Mouse (Mus musculus) Patski (cell line): ENCODE data around the gene Nfatc3. TPM values are rescaled to one million over a fixed set of nuclear protein-coding genes. Genes with fewer than 3 reads are reported as not detected.

ENCODE experiments used
- ATAC-seq: fragments of 100-300 bp; one replicate; pipeline ENCODE4 v1.8.0; 2021
- CTCF ChIA-PET: fragments of 350-600 bp; sonication (Branson Sonifier 250); formaldehyde crosslinking; loops from one replicate; lab custom pipeline; 2022; ENCODE audit warnings: inconsistent platforms; lab: Charles Lee
- POLR2A ChIA-PET: fragments of 350-600 bp; sonication (Branson Sonifier 250); formaldehyde crosslinking; loops from one replicate; lab custom pipeline; 2022; ENCODE audit warnings: antibody characterized with exemption, inconsistent platforms; lab: Charles Lee
- DNase-seq: peaks from one replicate; pipeline ENCODE4 v3.0.0-alpha.2; 2011; ENCODE audit warnings: low read depth, low spot score
- H3K27me3 ChIP-seq: fragments of 371-371 bp; one replicate; pipeline ENCODE4 v1.5.1; 2021
- CTCF ChIP-seq: fragments of 100-300 bp; IDR thresholded peaks from one replicate; pipeline ENCODE4 v1.5.1; 2021
- in situ Hi-C: fragments of 300-500 bp; cut with MboI; formaldehyde crosslinking; loops from 3 replicates; pipeline ENCODE4 v1.11.1; 2018; ENCODE audit warnings: low pct_unique_long_range_greater_than_20kb, mixed read lengths
- polyA plus RNA-seq: library from polyadenylated mRNA; unstranded; gene quantifications from one replicate; pipeline ENCODE4 v1.2.3, GENCODE M21; 2021

The Nfatc3 gene
- polyA plus RNA-seq, 1 experiment from 2014 or later, result 33.5 TPM

DNA sequence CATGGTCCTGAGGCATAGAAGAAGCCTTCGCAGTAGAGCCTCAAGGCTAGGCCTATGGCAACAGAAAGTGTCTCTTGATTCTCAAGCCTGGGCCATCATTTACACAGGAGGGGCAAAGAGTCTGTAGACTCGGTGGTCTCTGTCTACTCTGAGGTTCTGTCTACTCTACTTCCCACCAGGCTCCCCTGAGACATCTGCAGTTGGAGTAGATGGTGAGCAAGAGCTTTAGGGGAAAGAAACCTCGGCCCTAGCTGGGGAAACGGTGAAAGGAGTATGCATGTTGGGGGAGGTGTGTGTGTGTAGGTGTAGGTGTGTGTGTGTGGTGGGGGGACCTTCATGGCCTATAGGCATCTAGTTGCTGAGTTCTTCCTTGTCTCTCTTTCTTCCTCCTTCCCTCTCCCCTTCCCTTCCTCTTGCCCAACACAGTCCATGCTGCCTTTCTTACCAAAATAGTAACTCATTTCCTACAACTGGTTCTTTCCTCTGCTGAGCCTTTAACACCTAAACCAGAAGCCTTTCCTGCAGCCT lies 2.1 kb upstream of the Nfatc3 start:
- CTCF ChIA-PET, result interaction anchor here (1.2 kb wide), 1 partner anchor 12 kb away, joined by 3 read pairs; no protein-coding TSS in a partner anchor
- ATAC-seq, result no peak
- in situ Hi-C loops, result no loop called here
- POLR2A ChIA-PET, result interaction anchor here (1.8 kb wide), 1 partner anchor 13 kb away, joined by 4 read pairs; no protein-coding TSS in a partner anchor
- no peaks in the 10 kb centered on the region for H3K27me3 ChIP-seq
- TF ChIP-seq CTCF, result no peak
- no peak for DNase-seq

DNA sequence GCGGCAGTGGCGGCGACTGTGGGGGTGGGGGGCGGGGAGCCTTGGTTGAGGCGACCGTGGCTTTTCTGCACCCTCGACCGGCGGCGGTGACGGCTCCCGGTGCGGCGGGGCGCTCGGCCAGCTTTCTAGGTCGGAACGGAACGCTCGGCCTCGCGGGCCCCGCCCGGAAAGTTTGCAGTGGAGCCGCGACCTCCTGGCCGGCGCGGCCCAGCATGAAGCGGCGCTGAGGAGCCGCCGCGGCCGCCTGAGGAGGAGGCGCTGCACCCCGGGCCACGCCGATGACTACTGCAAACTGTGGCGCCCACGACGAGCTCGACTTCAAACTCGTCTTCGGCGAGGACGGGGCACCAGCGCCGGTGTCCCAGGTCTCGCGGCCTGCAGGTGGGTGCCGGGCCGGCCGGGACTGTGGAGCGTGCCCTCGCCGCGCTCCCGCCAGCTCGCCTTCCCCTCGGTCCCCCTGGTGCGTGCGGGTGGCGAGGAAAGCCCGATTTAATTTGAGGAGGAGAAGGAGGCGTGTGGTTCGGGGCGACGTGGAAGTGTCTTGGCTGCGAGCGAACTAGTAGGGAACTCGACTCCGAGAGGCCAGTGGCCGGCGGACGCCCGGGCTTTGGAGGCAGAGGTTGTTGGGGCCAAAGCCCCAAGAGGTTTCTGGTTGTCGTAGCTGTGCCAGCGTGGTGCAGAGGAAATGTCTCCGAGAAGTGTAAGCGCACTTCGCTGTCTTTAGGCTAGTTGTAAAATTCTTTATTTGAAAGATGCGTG lies 1.2 kb downstream of the Nfatc3 start:
- no peak for TF ChIP-seq CTCF
- ChIA-PET POLR2A (interaction anchor here (0.5 to 1.4 kb wide), 4 partner anchors 8 to 89 kb away, joined by 3 to 5 read pairs (median 3); no protein-coding TSS in a partner anchor), CTCF (interaction anchor here (0.9 to 2.7 kb wide), 2 partner anchors 10 to 29 kb away, joined by 3 to 8 read pairs; no protein-coding TSS in a partner anchor)
- no peaks in the 10 kb centered on the region for H3K27me3 ChIP-seq
- in situ Hi-C loops, result no loop called here
- DNase-seq (no peak), ATAC-seq (peak; percentile 46)

DNA sequence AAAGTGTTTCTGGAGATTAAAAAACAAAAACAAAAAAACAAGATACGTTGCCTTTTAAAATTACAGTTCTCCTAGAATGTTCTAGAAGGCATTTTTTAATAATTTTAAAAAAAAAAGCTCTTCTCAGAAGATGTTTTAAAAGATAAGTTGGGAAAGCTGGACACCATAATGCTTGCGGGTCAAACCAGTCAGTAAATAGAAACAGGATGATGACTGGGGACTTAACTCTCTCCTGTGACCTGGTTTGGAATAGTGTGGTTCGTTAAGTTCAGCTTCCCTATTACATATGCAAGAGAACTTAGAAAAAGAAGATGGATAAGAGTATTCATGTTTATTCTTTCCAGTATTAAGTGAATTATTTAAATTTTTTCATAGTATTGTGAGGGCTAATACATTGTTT lies 1.9 kb downstream of the Nfatc3 start:
- no peak for TF ChIP-seq CTCF
- ChIA-PET CTCF (interaction anchor here (0.9 to 2.7 kb wide), 3 partner anchors 9 to 28 kb away, joined by 3 to 8 read pairs (median 3); no protein-coding TSS in a partner anchor), POLR2A (no interaction called here)
- DNase-seq (no peak), ATAC-seq (no peak)
- in situ Hi-C loops, result no loop called here
- no peaks in the 10 kb centered on the region for H3K27me3 ChIP-seq

DNA sequence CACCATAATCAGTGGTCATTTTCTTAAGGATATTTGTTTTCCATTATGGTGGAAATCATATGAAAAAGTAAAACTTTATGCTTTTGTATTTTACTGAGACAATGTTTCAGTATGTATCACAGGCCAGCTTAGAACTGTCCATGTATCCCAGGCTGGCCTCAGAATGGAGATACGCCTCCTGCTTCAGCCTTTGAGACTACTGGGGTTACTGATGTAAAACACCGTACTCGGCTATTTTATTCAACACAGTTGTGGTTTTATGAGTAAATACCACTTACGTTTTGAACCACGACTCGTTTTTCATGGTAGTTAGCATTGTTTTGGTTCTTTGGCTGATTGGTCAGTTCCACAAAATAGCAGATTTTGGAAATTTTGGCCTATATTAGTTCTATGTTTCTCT lies 3.0 kb downstream of the Nfatc3 start:
- TF ChIP-seq CTCF, result no peak
- CTCF ChIA-PET, result interaction anchor here (1.0 kb wide), 1 partner anchor 8 kb away, joined by 3 read pairs; no protein-coding TSS in a partner anchor
- no peak for DNase-seq
- in situ Hi-C loops, result no loop called here
- ATAC-seq, result no peak
- no peaks in the 10 kb centered on the region for H3K27me3 ChIP-seq
- POLR2A ChIA-PET, result no interaction called here

DNA sequence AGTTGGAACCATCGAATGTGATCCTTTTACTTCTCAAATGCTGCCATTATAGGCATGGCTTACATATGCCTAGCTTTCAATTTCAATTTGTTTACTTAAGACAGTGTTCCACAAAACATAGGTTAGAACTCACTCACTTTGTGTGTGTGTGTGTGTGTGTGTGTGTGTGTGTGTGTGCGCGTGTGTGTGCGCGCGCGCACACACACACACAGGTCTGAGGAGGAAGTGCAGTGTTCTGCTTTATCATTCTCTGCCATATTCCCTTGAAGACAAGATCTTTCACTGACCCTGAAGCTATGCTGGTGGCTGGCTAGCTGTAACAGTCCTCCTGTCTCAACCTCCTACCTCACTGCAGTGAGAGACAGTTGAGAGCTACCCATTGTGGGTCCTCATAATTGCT lies 4.4 kb downstream of the Nfatc3 start:
- no peak for TF ChIP-seq CTCF
- no peaks in the 10 kb centered on the region for H3K27me3 ChIP-seq
- no peak for DNase-seq
- ATAC-seq, result no peak
- in situ Hi-C loops, result no loop called here
- CTCF ChIA-PET, result interaction anchor here (1.0 kb wide), 1 partner anchor 9 kb away, joined by 5 read pairs; no protein-coding TSS in a partner anchor
- POLR2A ChIA-PET, result interaction anchor here (0.7 kb wide), 1 partner anchor 34 kb away, joined by 3 read pairs; no protein-coding TSS in a partner anchor

DNA sequence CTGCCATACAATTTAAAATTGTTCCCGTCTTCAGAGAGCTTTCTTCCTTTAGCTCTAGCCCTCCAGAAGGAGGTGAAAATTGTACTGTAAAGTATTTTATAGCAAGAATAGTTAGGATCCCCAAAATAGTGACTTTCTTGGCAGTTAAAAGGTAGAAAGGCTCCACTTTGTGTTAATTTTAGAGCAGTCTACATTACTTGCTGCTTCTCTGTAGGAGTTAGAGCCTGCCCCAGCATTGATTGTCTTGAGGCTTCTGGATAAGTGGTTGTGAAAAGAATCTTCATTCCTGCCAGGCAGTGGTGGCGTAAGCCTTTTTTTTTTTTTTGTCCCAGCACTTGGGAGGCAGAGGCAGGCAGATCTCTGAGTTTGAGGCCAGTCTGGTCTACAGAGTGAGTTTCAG lies 8.1 kb downstream of the Nfatc3 start:
- no peak for DNase-seq
- TF ChIP-seq CTCF, result no peak
- ATAC-seq, result no peak
- H3K27me3 ChIP-seq, result no peaks in the 10 kb centered on the region
- ChIA-PET CTCF (no interaction called here), POLR2A (no interaction called here)
- in situ Hi-C loops, result no loop called here

DNA sequence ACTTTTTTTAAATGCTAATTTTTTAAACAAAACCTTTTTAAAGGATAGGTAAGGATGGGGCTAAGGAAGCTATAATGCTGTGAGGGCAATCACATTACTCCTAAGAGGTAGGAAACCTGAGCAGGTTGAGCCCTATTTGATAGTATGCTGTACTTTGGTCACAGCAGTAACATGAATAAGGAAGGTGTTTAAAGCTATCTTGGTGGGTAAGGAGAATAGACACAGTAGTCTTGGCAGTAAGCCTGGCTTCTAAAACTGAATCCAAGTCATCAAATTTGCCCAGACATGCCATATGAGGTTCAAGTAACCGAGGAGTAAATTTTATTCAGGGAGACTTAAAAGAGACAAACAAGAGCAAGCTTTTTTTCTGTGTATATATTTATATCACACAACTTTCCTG lies 10.9 kb downstream of the Nfatc3 start:
- no peaks in the 10 kb centered on the region for H3K27me3 ChIP-seq
- in situ Hi-C loops, result no loop called here
- POLR2A ChIA-PET, result interaction anchor here (0.9 kb wide), 1 partner anchor 113 kb away, joined by 3 read pairs; no protein-coding TSS in a partner anchor
- DNase-seq, result no peak
- no peak for TF ChIP-seq CTCF
- no peak for ATAC-seq
- CTCF ChIA-PET, result interaction anchor here (0.9 to 1.6 kb wide), 4 partner anchors 8 to 15 kb away, joined by 3 to 8 read pairs (median 4); partner anchors contain the start of gene Nfatc3

DNA sequence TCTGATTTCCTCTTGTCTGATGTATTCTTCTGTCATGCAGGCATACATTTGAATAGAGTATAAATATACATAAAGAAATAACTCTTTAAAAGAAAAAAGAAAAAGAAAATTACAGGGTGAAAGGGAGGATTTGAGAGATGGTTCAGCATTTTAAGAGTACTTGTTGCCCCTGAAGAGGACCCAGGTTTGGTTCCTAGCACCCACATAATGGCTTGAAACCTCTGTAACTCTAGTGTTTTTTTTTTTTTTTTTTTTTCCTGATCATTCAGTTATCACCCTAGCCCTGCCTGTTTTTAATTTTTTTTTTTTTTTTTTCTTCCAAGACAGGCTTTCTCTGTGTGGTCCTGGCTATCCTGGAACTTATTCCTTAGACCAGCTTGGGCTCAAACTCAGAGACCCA lies 13.5 kb downstream of the Nfatc3 start:
- CTCF ChIA-PET, result interaction anchor here (1.5 kb wide), 1 partner anchor 10 kb away, joined by 5 read pairs; no protein-coding TSS in a partner anchor
- no peaks in the 10 kb centered on the region for H3K27me3 ChIP-seq
- ATAC-seq, result no peak
- POLR2A ChIA-PET, result no interaction called here
- DNase-seq, result no peak
- TF ChIP-seq CTCF, result no peak
- in situ Hi-C loops, result no loop called here

DNA sequence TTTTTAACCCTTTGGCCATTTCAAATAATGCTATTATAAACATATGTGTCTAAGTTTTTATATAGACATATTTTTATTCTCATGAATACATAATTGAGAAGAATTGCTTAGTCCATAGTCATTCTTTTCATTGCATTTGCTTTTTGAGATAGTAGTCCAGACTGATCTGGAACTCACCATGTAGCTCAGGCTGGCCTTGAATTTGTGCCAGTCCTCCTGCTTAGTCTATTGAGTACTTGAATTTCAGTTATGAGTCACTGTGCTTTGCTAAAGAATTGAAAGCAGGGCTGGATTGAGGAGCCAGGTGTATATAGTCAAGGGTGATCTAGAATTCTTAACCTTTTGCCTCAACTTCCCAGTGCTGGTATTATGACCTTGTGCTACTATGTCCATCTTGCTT lies 15.6 kb downstream of the Nfatc3 start:
- DNase-seq (no peak), ATAC-seq (no peak)
- no peak for TF ChIP-seq CTCF
- in situ Hi-C loops, result no loop called here
- no peaks in the 10 kb centered on the region for H3K27me3 ChIP-seq
- ChIA-PET POLR2A (no interaction called here), CTCF (no interaction called here)

DNA sequence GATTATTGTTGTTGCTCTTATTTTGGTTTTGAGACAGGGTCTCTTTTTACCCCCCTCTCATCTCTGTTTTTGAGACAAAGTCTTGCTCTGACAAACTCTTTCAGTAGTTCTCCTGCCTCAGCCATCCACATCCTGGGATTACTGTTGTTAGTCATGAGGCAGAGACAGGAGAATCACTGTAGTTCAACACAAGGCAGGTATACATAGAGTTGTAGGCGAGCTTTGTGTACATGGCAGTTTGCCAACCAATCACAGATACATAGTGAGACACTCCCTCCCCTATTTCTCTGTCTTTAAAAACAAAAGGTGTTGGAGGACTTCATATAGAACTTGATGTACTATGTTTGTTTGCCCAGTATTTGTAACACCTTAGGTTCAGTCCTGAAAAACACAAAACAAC lies 16.0 kb downstream of the Nfatc3 start:
- no peak for TF ChIP-seq CTCF
- ChIA-PET POLR2A (no interaction called here), CTCF (no interaction called here)
- no peak for DNase-seq
- no peak for ATAC-seq
- in situ Hi-C loops, result no loop called here
- no peaks in the 10 kb centered on the region for H3K27me3 ChIP-seq
